Mouse (Mus musculus): ENCODE measurements around the gene Pinlyp.
"Not testable (repeated sequence)": the region's sequence is repeated elsewhere in the genome, so short reads cannot be mapped to it uniquely, and the experiment has no call there.

Gene Pinlyp

GRCm38 (mm10) chr7:24522805-24523204 lies 23.1 kb downstream of the Pinlyp start:
- DNase-seq (ENCODE audit: low spot score): no peak

GRCm38 (mm10) chr7:24520054-24520453 lies 25.9 kb downstream of the Pinlyp start:
- not testable (repeated sequence) for DNase-seq (ENCODE audit: low spot score)

GRCm38 (mm10) chr7:24519130-24519529 lies 26.8 kb downstream of the Pinlyp start:
- no peak for DNase-seq (ENCODE audit: low spot score)

GRCm38 (mm10) chr7:24517654-24518053 lies 28.3 kb downstream of the Pinlyp start:
- no peak for DNase-seq (ENCODE audit: low spot score)

GRCm38 (mm10) chr7:24517077-24517476 lies 28.8 kb downstream of the Pinlyp start:
- DNase-seq (ENCODE audit: low spot score): no peak

- DNase-seq (ENCODE audit: low spot score): not testable (repeated sequence)
These were observed 29.6 kb downstream of the Pinlyp start for GRCm38 (mm10) chr7:24516319-24516718.

GRCm38 (mm10) chr7:24512355-24512754 lies 33.6 kb downstream of the Pinlyp start, which contains the start of gene AC161166.1:
Gene AC161166.1, minus strand, starts transcription at chr7:24512455.
- DNase-seq (ENCODE audit: low spot score): no peak

GRCm38 (mm10) chr7:24507726-24508114 lies 38.2 kb downstream of the Pinlyp start:
- DNase-seq (ENCODE audit: low spot score): no peak

- peak; percentile 95 for DNase-seq (ENCODE audit: low spot score)
These were observed 38.8 kb downstream of the Pinlyp start, which contains the start of gene Zfp428 for GRCm38 (mm10) chr7:24506838-24507725. Gene Zfp428, plus strand, starts transcription at chr7:24507006.

GRCm38 (mm10) chr7:24506476-24506837 lies 39.5 kb downstream of the Pinlyp start:
- DNase-seq (ENCODE audit: low spot score): no peak

GRCm38 (mm10) chr7:24506065-24506459 lies 39.9 kb downstream of the Pinlyp start:
- no peak for DNase-seq (ENCODE audit: low spot score)

GRCm38 (mm10) chr7:24505447-24506064 lies 40.4 kb downstream of the Pinlyp start:
- DNase-seq (ENCODE audit: low spot score): no peak

GRCm38 (mm10) chr7:24504868-24505267 lies 41.0 kb downstream of the Pinlyp start:
- DNase-seq (ENCODE audit: low spot score): no peak

GRCm38 (mm10) chr7:24504004-24504403 lies 41.9 kb downstream of the Pinlyp start:
- DNase-seq (ENCODE audit: low spot score): no peak

- DNase-seq (ENCODE audit: low spot score): peak; percentile 70
These were observed 44.4 kb downstream of the Pinlyp start for GRCm38 (mm10) chr7:24501492-24501891.

- DNase-seq (ENCODE audit: low spot score): peak; percentile 74
These were observed 45.0 kb downstream of the Pinlyp start for GRCm38 (mm10) chr7:24500929-24501328.

- peak; percentile 73 for DNase-seq (ENCODE audit: low spot score)
These were observed 45.9 kb downstream of the Pinlyp start for GRCm38 (mm10) chr7:24499856-24500577.

Data from testis, postnatal 10 days (tissue).